Mouse (Mus musculus): ENCODE results near the gene P2ry14. TPM values are rescaled to one million over a fixed set of nuclear protein-coding genes. Genes with fewer than 3 reads are reported as not detected.
"Not testable (repeated sequence)": the region's sequence is repeated elsewhere in the genome, so short reads cannot be mapped to it uniquely, and the experiment has no call there.

Gene P2ry14
- polyA plus RNA-seq, 1 experiment from 2014 or later, result 3.8 TPM

DNA sequence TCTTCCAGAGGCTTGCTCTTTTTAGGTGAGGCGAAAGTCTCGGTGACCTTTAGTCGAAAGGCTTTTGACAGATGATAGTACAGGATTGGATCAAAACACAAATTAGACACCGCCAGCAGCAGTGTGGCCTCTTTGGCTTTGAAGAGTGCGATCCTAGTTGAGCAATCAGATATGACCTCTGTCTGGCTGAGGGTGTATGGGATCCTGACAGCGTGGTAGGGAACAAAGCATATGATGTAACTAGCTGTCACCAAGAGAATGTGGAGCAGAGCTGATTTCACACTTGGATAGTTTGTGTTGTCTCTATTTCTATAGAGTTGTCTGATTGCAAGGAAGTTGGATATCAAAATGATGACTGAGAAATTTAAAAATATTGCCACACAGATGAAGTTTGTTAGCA lies 56.0 kb downstream of the P2ry14 start:
- Histone ChIP-seq H3K27ac (replicated peaks) (no peak overlapping the region), H3K27me3 (no peaks in the 10 kb centered on the region), H3K36me3 (no peaks in the 10 kb centered on the region), H3K9ac (replicated peaks) (no peak overlapping the region), H3K4me3 (no peak overlapping the region), H3K4me1 (no peaks in the 10 kb centered on the region), H3K4me2 (replicated peaks) (no peak overlapping the region), H3K9me3 (no peaks in the 10 kb centered on the region)
- 70% methylated on average over 6 of the region's 6 CpGs for WGBS
- no peak for ATAC-seq (ENCODE audit: low FRiP score, low read depth)

DNA sequence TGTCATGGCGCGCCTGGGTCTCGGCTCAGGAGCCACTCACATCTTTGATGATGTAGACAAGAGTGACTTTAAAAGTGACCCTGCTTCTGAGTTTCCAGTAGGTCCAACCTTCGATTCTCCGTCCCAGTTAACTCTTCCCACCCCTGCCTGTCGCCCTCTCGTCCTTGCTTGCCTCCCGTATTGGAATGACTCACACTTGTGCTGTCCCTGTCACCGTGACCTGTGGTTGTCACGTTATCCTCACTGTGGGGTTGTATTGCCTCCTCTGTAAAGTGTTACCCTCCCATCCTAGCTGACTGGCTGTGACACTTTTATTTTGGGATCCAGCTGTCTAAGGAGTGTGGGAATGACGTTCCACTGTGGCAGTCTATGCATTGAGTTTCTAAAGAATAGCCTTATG lies 60.7 kb downstream of the P2ry14 start:
- Histone ChIP-seq H3K27ac (replicated peaks) (no peak overlapping the region), H3K4me2 (replicated peaks) (no peak overlapping the region), H3K36me3 (no peaks in the 10 kb centered on the region), H3K4me3 (no peak overlapping the region), H3K4me1 (no peaks in the 10 kb centered on the region), H3K9me3 (no peaks in the 10 kb centered on the region), H3K27me3 (no peaks in the 10 kb centered on the region), H3K9ac (replicated peaks) (no peak overlapping the region)
- ATAC-seq (ENCODE audit: low FRiP score, low read depth), result no peak
- WGBS, result 84% methylated on average over 11 of the region's 11 CpGs

DNA sequence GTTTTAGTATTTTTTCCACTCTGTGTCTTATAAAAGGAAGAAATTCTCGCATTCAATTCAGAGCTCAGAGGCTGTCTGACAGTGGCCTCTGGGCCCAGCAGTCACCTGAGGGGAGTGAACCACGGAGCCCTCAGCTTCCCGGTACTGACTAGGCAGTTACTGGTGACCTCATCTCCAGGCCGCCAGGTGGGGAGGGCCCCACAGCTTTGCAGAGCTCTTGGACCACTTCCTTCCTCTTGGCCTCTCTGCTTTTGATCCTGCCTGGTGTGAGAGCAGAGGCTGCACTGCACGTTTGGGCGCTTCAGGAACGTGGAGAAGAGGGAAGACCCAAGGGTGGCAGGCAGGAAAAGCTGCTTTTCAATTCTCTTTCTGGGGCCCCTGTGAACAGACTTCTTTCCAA lies 72.5 kb downstream of the P2ry14 start:
- Histone ChIP-seq H3K4me1 (peaks cover 3% of the 10 kb centered on the region; the same call in 1 of the 2 replicates), H3K27ac (replicated peaks) (no peak overlapping the region), H3K9ac (replicated peaks) (no peak overlapping the region), H3K9me3 (no peaks in the 10 kb centered on the region), H3K27me3 (no peaks in the 10 kb centered on the region), H3K36me3 (no peaks in the 10 kb centered on the region), H3K4me3 (no peak overlapping the region), H3K4me2 (replicated peaks) (no peak overlapping the region)
- no peak for ATAC-seq (ENCODE audit: low FRiP score, low read depth)
- WGBS, result 25% methylated on average over 7 of the region's 7 CpGs

DNA sequence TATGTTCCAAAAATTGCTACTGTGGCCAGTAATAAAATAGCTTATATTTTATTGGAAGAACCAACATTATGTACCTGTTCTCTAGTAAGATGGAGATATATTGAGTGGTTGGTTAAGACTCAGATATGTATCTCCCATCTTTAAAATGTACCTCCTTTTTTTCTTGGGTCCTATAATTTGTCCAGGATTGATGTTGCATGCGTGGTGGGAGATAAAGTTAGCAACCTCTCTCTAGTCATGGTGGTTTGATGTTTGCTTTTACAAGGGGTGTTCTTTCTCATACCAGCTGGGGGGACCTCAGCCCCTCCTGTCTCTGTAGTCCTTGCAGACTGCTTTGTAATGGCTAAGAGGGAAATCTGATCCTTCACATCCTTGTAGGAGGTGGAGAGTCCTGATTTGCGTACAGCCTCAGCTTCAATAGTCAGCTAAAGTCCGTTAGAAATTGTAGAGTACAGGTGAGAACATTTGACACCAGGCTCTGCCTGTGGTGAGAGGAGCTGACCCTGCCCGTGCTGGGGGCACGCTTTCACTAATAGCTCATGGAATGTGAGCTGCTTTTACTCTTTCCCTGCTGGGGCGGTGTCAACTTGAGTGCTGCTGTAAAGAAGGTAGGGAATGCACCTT lies 73.0 kb downstream of the P2ry14 start:
- H3K4me1 ChIP-seq, result peaks cover 3% of the 10 kb centered on the region; the same call in 1 of the 2 replicates
- no peak for ATAC-seq (ENCODE audit: low FRiP score, low read depth)
- no peak overlapping the region for H3K4me3 ChIP-seq
- H3K9me3 ChIP-seq, result no peaks in the 10 kb centered on the region
- H3K36me3 ChIP-seq, result no peaks in the 10 kb centered on the region
- no peak overlapping the region for H3K27ac ChIP-seq (replicated peaks)
- H3K4me2 ChIP-seq (replicated peaks), result no peak overlapping the region
- no peak overlapping the region for H3K9ac ChIP-seq (replicated peaks)
- H3K27me3 ChIP-seq, result no peaks in the 10 kb centered on the region
- 22% methylated on average over 6 of the region's 6 CpGs for WGBS

DNA sequence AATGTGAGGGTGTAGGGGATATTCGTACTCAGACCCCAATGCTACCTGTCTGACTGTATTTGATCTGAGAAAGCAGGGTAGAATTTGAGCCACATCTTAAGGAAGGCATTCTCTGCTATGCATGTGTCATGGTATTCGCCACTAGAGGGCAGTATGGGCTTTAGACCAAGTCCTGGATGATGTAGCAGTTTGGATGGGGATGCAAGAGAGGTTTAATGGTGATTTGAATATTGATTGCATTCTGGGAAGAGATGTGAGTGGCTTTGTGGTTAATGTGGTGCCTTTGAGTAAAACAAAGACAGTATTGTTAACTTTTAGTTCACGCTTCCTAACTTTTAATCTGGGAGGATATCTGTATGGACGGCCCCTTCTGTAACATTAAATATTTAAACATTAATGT lies 74.1 kb downstream of the P2ry14 start:
- Histone ChIP-seq H3K36me3 (no peaks in the 10 kb centered on the region), H3K9me3 (no peaks in the 10 kb centered on the region), H3K27ac (replicated peaks) (no peak overlapping the region), H3K27me3 (no peaks in the 10 kb centered on the region), H3K9ac (replicated peaks) (no peak overlapping the region), H3K4me2 (replicated peaks) (no peak overlapping the region), H3K4me1 (peaks cover 3% of the 10 kb centered on the region; the same call in 1 of the 2 replicates), H3K4me3 (no peak overlapping the region)
- peak; percentile 67 for ATAC-seq (ENCODE audit: low FRiP score, low read depth)
- 40% methylated on average over 4 of the region's 4 CpGs for WGBS

DNA sequence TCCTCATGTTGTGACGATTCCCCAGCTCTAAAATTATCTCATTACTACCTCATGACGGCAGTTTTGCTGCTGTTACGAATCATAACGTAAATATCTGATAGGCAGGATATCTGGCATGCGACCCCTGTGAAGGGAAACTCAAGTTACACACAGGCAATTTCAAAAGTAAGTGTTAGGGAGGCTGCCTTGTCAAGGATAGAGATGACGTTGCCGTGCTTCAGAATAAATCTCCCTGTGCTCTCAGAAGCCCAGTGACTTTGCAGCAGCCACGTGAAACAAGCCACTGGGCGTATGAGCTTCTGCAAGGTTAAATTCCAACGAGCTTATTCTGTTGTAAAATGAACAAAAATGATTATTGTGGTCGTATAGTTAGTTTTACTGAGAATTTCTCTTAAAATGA lies 74.8 kb downstream of the P2ry14 start:
- Histone ChIP-seq H3K4me3 (no peak overlapping the region), H3K4me1 (peaks cover 3% of the 10 kb centered on the region; the same call in 1 of the 2 replicates), H3K4me2 (replicated peaks) (no peak overlapping the region), H3K27ac (replicated peaks) (no peak overlapping the region), H3K27me3 (no peaks in the 10 kb centered on the region), H3K36me3 (no peaks in the 10 kb centered on the region), H3K9ac (replicated peaks) (no peak overlapping the region), H3K9me3 (no peaks in the 10 kb centered on the region)
- ATAC-seq (ENCODE audit: low FRiP score, low read depth), result no peak
- 86% methylated on average over 11 of the region's 11 CpGs for WGBS

DNA sequence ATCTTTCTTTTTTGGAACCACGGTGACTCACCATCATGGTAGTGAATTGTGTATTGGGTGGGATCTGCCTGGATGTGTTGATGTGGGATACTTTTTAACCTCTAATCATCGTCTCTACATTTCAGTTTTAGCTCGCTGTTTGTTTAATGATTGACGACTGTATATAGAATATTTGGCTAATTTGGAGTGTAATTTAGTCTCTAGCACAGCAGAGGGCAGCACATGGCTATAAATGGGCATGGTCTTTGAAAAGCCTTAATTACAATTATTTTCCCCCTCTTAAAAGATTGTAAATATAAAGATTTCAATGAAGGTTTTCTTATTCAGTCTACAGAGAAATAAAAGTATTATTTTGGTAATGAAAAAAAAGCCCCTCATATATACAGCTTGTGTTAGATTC lies 76.1 kb downstream of the P2ry14 start:
- Histone ChIP-seq H3K27me3 (no peaks in the 10 kb centered on the region), H3K36me3 (no peaks in the 10 kb centered on the region), H3K9ac (replicated peaks) (no peak overlapping the region), H3K9me3 (no peaks in the 10 kb centered on the region), H3K4me3 (no peak overlapping the region), H3K4me2 (replicated peaks) (no peak overlapping the region), H3K27ac (replicated peaks) (no peak overlapping the region), H3K4me1 (peaks cover 3% of the 10 kb centered on the region; the same call in 1 of the 2 replicates)
- no peak for ATAC-seq (ENCODE audit: low FRiP score, low read depth)
- 70% methylated on average over 4 of the region's 4 CpGs for WGBS

DNA sequence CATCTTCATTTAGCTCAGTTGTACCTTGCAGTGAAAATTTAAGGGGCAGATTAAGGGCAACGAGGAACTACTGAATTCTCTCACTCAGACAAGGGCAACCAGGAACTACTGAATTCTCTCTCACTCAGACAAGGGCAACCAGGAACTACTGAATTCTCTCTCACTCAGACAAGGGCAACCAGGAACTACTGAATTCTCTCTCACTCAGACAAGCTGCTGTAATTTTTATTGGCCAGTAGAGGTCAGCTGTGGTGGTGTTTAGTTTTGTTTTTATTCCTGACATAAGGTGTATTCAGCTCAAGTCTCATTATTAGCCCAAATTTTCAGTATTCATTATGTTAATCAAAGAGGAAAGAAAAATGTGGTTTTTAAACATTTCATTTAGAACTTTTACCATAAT lies 84.3 kb downstream of the P2ry14 start:
- ATAC-seq (ENCODE audit: low FRiP score, low read depth); H3K27me3 ChIP-seq; H3K4me3 ChIP-seq; H3K9me3 ChIP-seq; H3K4me2 ChIP-seq (replicated peaks); H3K27ac ChIP-seq (replicated peaks); H3K4me1 ChIP-seq; H3K9ac ChIP-seq (replicated peaks); H3K36me3 ChIP-seq: not testable (repeated sequence)
- WGBS, result 89% methylated on average over 1 of the region's 1 CpGs

DNA sequence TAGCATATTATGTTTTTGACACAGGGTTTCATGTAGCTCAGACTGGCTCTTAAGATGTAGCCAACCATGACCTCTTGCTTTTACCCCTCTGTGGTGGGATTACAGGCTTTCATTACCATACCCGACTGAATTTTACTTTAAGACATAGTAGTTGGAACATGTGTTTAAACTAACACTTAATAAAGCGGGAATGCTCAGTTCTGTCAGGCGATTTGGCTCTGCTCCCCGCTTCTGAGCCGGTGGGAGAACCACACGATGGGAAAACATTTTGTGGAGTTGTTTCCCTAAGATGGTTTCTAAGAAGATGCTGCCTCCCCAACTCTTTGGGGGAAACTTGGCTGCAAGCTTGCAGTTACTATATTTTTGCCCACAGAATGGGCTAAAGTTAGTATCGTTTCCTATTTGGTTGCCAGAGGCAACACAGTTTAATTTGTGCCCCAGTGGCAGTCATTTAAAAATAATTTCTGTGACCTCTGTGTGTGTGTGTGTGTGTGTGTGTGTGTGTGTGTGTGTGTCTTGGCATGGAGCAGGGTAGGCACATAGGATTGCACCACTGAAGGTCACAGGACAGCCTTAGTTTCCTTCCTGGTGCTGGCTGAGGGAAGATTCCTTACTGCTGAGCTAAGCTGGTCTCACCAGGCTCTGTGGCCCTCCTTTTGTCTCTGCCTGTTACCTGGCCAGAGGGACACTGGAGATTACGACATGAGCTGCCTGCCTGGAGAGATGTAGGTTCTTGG lies 86.7 kb downstream of the P2ry14 start:
- no peaks in the 10 kb centered on the region for H3K27me3 ChIP-seq
- no peak overlapping the region for H3K9ac ChIP-seq (replicated peaks)
- no peak overlapping the region for H3K4me2 ChIP-seq (replicated peaks)
- 0 out of 2 replicates have a peak, but pooled peaks cover 3% of the 10 kb centered on the region for H3K4me1 ChIP-seq
- H3K36me3 ChIP-seq, result no peaks in the 10 kb centered on the region
- no peak overlapping the region for H3K4me3 ChIP-seq
- no peak overlapping the region for H3K27ac ChIP-seq (replicated peaks)
- no peak for ATAC-seq (ENCODE audit: low FRiP score, low read depth)
- no peaks in the 10 kb centered on the region for H3K9me3 ChIP-seq
- 77% methylated on average over 8 of the region's 8 CpGs for WGBS

DNA sequence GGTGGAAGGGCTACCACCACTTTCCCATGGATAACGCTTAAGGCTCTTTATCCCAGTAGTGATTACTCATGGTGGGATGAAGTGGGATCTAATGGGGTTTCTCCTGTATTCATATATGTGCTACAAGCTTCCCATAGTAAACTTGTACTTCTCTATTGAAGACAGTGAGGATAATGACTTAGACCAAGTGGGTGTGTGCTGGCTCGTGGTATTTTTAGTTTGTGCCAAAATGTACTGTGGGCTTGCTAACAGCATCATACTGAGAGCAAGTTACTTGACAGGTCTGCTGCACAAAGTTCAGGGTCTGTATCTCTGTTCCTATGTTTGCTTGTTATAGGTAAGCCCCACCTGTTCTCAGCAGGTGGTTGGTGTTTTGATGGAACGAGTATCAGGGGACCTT lies 87.5 kb downstream of the P2ry14 start:
- ATAC-seq (ENCODE audit: low FRiP score, low read depth), result no peak
- 83% methylated on average over 3 of the region's 3 CpGs for WGBS
- H3K9me3 ChIP-seq, result no peaks in the 10 kb centered on the region
- H3K27ac ChIP-seq (replicated peaks), result no peak overlapping the region
- 0 out of 2 replicates have a peak, but pooled peaks cover 3% of the 10 kb centered on the region for H3K4me1 ChIP-seq
- H3K9ac ChIP-seq (replicated peaks), result no peak overlapping the region
- no peaks in the 10 kb centered on the region for H3K27me3 ChIP-seq
- H3K36me3 ChIP-seq, result no peaks in the 10 kb centered on the region
- no peak overlapping the region for H3K4me2 ChIP-seq (replicated peaks)
- H3K4me3 ChIP-seq, result no peak overlapping the region

Data from midbrain, embryonic 12.5 days (tissue).